Mouse (Mus musculus): Measurements from ENCODE around the gene Pet100. TPM values are rescaled to one million over a fixed set of nuclear protein-coding genes. Genes with fewer than 3 reads are reported as not detected.
A peak's percentile ranks its signal among the peaks of the same experiment; 100 is the strongest.

Gene Pet100
- polyA plus RNA-seq, 1 experiment from 2014 or later: 109 TPM

DNA sequence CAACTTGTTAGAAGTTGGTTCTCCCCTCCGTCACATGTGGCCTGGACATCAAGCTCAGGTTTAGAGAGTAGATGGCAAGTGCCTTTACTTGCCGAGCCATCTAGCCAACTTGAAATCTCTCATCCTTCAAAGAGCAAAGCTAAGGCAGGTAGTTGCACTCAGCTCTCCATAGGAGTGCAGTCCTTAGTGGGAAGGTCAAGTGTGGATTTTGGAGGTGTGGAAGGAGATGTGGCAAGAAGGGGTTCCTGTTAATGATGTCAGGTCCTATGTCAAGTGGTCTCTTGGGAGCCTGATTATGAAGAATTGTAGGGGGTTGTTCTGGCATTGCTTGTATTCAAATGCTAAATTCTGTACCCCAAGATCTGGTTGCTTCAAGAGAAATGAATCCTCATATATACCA is 26.9 kb upstream of the Pet100 start:
- Histone ChIP-seq H3K36me3 (peaks cover 17% of the 10 kb centered on the region), H3K27ac (replicated peaks) (no peak overlapping the region), H3K9ac (replicated peaks) (no peak overlapping the region), H3K27me3 (no peaks in the 10 kb centered on the region), H3K4me1 (no peaks in the 10 kb centered on the region), H3K4me2 (replicated peaks) (no peak overlapping the region), H3K9me3 (no peaks in the 10 kb centered on the region), H3K4me3 (no peak overlapping the region)
- ATAC-seq (ENCODE audit: low FRiP score, low read depth): no peak
- 90% methylated on average over 2 of the region's 2 CpGs for WGBS

DNA sequence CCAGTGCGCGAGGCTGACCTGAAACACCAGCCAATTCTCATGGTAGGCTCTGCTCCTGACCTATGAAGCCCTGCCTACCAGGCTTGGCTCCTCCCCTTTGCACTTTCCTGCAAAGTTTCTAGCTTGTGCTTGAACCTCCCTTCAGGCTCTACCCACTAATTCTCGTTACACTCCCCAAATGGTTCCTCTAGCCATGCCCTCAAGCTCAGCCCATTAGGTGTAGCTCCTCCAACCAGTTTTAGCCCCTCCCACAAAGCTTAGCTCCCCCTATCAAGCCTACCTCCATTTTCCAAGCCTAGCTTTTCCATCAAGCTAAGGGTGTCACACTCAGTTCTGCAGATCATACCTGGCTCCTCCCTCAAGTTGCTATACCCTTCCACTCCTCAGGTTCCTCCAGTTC is 23.3 kb upstream of the Pet100 start:
- Histone ChIP-seq H3K9ac (replicated peaks) (no peak overlapping the region), H3K9me3 (no peaks in the 10 kb centered on the region), H3K36me3 (peaks cover 47% of the 10 kb centered on the region), H3K4me3 (no peak overlapping the region), H3K4me1 (no peaks in the 10 kb centered on the region), H3K27me3 (no peaks in the 10 kb centered on the region), H3K4me2 (replicated peaks) (no peak overlapping the region), H3K27ac (replicated peaks) (no peak overlapping the region)
- WGBS: 87% methylated on average over 3 of the region's 3 CpGs
- no peak for ATAC-seq (ENCODE audit: low FRiP score, low read depth)

DNA sequence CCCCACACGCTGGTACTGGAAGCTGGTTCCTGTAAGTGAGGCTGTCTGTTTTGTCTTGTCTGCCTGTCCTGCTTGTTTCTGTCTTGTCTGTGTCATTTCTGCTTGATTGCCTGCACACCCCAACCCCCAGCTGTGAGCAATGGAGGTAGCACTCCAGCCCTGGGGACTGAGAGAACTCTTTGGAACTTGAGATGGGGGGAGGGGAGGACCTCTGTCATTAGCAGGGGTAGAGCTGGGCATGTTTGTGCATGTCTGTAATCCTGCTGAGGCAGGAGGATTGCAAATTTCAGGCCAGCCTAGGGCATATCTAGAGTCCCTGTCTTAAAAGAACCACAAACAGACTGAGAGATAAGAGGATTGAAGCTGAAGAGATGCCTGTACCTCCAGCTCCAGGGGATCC is 22.1 kb upstream of the Pet100 start:
- Histone ChIP-seq H3K36me3 (peaks cover 59% of the 10 kb centered on the region), H3K9ac (replicated peaks) (no peak overlapping the region), H3K27me3 (no peaks in the 10 kb centered on the region), H3K4me3 (no peak overlapping the region), H3K27ac (replicated peaks) (no peak overlapping the region), H3K4me2 (replicated peaks) (no peak overlapping the region), H3K9me3 (no peaks in the 10 kb centered on the region), H3K4me1 (no peaks in the 10 kb centered on the region)
- ATAC-seq (ENCODE audit: low FRiP score, low read depth): no peak
- 82% methylated on average over 1 of the region's 1 CpGs for WGBS

DNA sequence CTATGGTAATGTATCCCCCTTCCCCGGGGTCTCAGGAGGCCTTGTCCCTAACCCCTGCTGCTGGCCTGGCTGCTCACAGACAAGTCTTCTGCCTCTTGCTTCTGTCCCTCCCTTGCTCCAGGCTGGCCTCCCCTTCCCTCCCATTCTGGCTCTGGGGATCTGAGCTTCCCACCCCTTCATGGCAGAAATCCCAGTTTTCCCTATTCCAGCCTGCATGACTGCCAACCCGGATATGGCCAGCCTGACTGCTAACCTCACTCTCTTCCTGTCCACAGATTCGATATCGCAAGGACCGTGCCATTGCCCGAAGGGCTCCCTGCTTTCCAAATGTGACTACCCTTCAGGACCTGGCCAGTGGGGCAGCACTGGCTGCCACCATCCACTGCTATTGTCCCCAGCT is 20.9 kb upstream of the Pet100 start:
- Histone ChIP-seq H3K9me3 (no peaks in the 10 kb centered on the region), H3K27ac (replicated peaks) (no peak overlapping the region), H3K4me3 (no peak overlapping the region), H3K27me3 (no peaks in the 10 kb centered on the region), H3K4me2 (replicated peaks) (no peak overlapping the region), H3K4me1 (no peaks in the 10 kb centered on the region), H3K9ac (replicated peaks) (no peak overlapping the region), H3K36me3 (peaks cover 69% of the 10 kb centered on the region)
- ATAC-seq (ENCODE audit: low FRiP score, low read depth): no peak
- WGBS: 95% methylated on average over 6 of the region's 6 CpGs

DNA sequence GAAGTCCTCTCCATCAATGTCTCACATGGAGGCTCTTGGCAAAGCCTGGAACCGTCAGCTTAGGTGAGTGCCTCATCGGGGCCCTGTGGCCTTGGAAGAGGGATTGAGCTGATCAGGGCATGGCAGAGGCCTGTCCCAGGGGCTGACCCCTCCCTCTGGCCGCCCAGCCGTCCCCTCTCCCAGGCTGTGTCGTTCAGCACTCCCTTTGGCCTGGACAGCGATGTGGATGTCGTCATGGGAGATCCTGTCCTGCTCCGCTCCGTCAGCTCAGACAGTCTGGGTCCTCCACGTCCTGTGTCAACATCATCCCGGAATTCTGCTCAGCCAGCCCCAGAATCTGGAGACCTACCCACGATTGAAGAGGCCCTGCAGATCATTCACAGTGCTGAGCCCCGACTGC is 17.9 kb upstream of the Pet100 start:
- H3K4me3 ChIP-seq: no peak overlapping the region
- no peak overlapping the region for H3K27ac ChIP-seq (replicated peaks)
- H3K27me3 ChIP-seq: no peaks in the 10 kb centered on the region
- peaks cover 91% of the 10 kb centered on the region for H3K36me3 ChIP-seq
- 76% methylated on average over 13 of the region's 13 CpGs for WGBS
- no peak overlapping the region for H3K9ac ChIP-seq (replicated peaks)
- no peak overlapping the region for H3K4me2 ChIP-seq (replicated peaks)
- H3K4me1 ChIP-seq: no peaks in the 10 kb centered on the region
- ATAC-seq (ENCODE audit: low FRiP score, low read depth): no peak
- no peaks in the 10 kb centered on the region for H3K9me3 ChIP-seq

DNA sequence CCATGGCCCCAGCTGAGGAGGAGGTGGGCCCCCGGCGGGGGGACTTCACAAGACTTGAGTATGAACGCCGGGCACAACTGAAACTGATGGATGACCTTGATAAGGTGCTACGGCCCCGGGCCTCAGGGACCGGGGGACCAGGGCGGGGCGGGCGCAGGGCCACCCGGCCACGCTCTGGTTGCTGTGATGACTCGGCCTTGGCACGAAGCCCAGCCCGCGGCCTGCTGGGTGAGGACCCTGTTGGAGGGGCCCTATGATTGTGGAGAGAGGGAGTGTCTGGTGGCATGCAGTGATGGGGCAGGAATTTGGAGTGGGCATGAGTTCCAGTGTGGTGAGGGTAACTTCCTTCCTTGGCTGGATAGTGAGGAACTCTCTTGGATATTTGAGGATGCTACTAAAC is 14.8 kb upstream of the Pet100 start:
- no peaks in the 10 kb centered on the region for H3K4me1 ChIP-seq
- no peak overlapping the region for H3K4me3 ChIP-seq
- H3K27ac ChIP-seq (replicated peaks): no peak overlapping the region
- WGBS: 98% methylated on average over 16 of the region's 16 CpGs
- H3K4me2 ChIP-seq (replicated peaks): no peak overlapping the region
- peaks cover 97% of the 10 kb centered on the region for H3K36me3 ChIP-seq
- H3K9ac ChIP-seq (replicated peaks): no peak overlapping the region
- ATAC-seq (ENCODE audit: low FRiP score, low read depth): no peak
- H3K9me3 ChIP-seq: no peaks in the 10 kb centered on the region
- H3K27me3 ChIP-seq: no peaks in the 10 kb centered on the region

DNA sequence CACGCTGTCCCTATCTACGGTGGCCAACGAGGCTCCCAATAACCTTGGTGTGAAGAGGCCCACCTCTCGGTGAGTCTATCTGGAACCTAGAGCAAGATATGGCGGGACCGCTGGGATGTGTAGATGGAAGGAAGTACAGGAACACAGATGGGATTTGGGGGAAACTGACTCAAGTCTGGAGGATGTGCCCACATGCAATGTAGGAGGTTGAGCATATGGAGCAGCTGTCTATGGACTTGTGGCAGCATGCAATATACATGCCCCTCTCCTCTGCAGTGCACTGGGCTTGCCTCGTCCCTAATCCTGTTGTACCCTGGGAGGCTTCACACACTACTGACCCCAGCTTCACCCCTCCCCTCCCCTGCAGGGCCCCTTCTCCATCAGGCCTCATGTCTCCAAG is 13.5 kb upstream of the Pet100 start:
- Histone ChIP-seq H3K4me2 (replicated peaks) (no peak overlapping the region), H3K36me3 (peaks cover 97% of the 10 kb centered on the region), H3K4me3 (no peak overlapping the region), H3K27me3 (no peaks in the 10 kb centered on the region), H3K27ac (replicated peaks) (no peak overlapping the region), H3K9ac (replicated peaks) (no peak overlapping the region), H3K9me3 (no peaks in the 10 kb centered on the region), H3K4me1 (no peaks in the 10 kb centered on the region)
- WGBS: 90% methylated on average over 7 of the region's 7 CpGs
- ATAC-seq (ENCODE audit: low FRiP score, low read depth): no peak

DNA sequence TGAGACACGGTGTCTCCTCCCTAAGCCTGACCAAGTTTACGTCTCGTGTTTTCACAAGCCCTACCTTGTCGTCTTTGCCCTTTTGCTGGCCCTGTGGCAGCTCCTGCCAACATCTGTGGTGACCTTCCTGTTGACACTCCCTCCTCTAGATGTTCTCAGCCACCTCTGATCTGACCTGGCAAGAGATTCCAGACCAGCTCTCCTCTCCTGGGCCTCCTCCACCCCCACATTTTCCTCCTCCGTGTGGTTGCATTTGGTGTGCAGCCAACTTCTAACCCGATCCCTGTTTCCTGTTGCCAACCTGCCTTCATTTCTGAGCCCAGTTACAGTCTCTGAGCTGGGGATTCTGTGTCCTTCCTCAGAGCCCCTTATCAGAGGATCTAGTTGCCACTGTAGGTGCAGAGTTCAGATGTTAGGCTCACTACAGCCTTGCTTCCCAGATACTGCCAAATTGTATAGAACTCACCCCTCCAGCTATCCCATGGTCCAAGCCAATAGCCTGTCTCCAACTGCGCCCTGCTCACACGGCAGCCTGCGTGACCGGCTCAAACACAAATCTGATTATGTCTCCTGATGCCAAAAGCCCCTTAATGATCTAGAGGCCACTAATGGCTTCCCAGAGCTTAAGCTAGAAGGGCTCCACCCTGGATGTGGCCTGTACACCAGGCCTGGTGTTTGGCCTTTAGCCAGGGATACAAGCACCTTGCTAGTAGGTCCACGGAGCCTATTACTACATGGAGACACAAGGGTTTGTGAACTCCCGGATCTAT is 12.1 kb upstream of the Pet100 start:
- Histone ChIP-seq H3K4me3 (no peak overlapping the region), H3K27ac (replicated peaks) (no peak overlapping the region), H3K36me3 (peaks cover 97% of the 10 kb centered on the region), H3K9me3 (no peaks in the 10 kb centered on the region), H3K4me2 (replicated peaks) (no peak overlapping the region), H3K9ac (replicated peaks) (no peak overlapping the region), H3K4me1 (no peaks in the 10 kb centered on the region), H3K27me3 (no peaks in the 10 kb centered on the region)
- no peak for ATAC-seq (ENCODE audit: low FRiP score, low read depth)
- WGBS: 89% methylated on average over 12 of the region's 12 CpGs

DNA sequence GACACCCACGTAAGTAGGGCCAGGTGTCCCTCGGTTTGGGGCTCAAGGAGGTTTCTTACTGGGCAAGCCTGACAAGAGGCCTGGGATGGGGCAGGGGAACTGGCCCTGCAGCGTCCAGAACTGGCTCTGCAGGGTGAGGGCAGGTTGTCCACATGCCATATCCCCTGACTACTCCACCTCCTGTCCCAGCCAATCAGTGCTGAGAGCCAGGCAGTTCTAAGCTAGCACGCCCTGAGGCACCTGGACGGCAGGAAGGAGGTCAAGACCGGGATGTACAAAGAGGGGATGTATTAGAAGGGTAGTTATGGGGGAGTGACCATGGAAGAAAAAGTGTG is 11.6 kb upstream of the Pet100 start:
- Histone ChIP-seq H3K9ac (replicated peaks) (no peak overlapping the region), H3K27ac (replicated peaks) (no peak overlapping the region), H3K27me3 (no peaks in the 10 kb centered on the region), H3K4me3 (no peak overlapping the region), H3K4me2 (replicated peaks) (no peak overlapping the region), H3K36me3 (peaks cover 97% of the 10 kb centered on the region), H3K4me1 (no peaks in the 10 kb centered on the region), H3K9me3 (no peaks in the 10 kb centered on the region)
- ATAC-seq (ENCODE audit: low FRiP score, low read depth): no peak
- 91% methylated on average over 6 of the region's 6 CpGs for WGBS

DNA sequence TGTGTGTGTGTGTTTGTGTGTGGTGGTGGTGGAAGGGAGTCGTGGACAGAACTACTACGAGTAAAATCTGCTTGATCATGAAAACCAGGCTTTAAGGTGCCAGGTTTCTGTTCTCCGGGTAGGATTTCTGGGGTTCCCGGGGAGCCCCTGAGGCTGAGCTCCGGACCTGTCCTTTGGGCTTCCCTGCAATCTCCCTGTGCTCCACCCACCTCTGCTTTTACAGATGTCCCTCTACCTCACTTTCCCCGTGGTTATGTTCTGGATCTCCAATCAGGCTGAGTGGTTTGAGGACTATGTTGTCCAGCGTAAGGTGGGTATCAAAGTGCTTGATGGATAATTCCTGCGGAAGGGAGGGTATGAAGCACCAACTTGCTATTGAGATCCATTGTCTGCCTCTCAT is 771 bp downstream of the Pet100 start:
- H3K4me1 ChIP-seq: peaks cover 20% of the 10 kb centered on the region
- no peak; the same call in 1 of the 2 replicates for ATAC-seq (ENCODE audit: low FRiP score, low read depth)
- peak overlapping the region; percentile 64 for H3K4me2 ChIP-seq (replicated peaks)
- 65% methylated on average over 8 of the region's 8 CpGs for WGBS
- H3K9ac ChIP-seq (replicated peaks): peak overlapping the region; percentile 68; the same call in 1 of the 2 replicates
- H3K9me3 ChIP-seq: no peaks in the 10 kb centered on the region
- peaks cover 18% of the 10 kb centered on the region for H3K36me3 ChIP-seq
- peak overlapping the region; percentile 91 for H3K4me3 ChIP-seq
- no peak overlapping the region for H3K27ac ChIP-seq (replicated peaks)
- H3K27me3 ChIP-seq: no peaks in the 10 kb centered on the region

DNA sequence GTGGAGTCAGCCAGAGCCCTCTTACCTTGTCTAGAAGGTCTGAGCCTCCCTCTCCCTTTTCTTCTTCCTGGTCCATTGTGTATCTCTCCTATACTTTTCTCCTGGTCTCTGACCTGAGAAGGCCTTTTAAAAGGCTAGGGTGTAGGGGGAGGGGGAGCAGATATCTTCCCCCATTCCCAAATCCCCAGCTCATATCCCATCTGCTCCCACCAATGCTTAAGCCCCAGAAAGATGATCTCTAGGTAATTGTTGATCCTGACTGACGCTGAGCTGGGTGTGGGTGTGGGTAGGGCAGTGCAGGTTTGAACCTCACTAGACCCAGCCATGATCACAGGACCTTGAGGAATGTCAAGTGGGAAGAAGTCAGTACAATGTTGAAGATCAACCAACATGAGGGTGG is 4.1 kb downstream of the Pet100 start, which contains the start of gene Pcp2:
Pcp2 (minus strand) TSS at position 101 of the 400 bp plus-strand sequence.
- Histone ChIP-seq H3K4me2 (replicated peaks) (no peak within 1 kb of the TSS), H3K36me3 (no peaks in the 10 kb centered on the region), H3K4me3 (no peak within 1 kb of the TSS), H3K9me3 (no peaks in the 10 kb centered on the region), H3K27me3 (peaks cover 15% of the 10 kb centered on the region; the same call in 1 of the 2 replicates), H3K4me1 (peaks cover 10% of the 10 kb centered on the region), H3K9ac (replicated peaks) (no peak within 1 kb of the TSS), H3K27ac (replicated peaks) (no peak within 1 kb of the TSS)
- 77% methylated on average over 1 of the region's 1 CpGs for WGBS
- no peak for ATAC-seq (ENCODE audit: low FRiP score, low read depth)

DNA sequence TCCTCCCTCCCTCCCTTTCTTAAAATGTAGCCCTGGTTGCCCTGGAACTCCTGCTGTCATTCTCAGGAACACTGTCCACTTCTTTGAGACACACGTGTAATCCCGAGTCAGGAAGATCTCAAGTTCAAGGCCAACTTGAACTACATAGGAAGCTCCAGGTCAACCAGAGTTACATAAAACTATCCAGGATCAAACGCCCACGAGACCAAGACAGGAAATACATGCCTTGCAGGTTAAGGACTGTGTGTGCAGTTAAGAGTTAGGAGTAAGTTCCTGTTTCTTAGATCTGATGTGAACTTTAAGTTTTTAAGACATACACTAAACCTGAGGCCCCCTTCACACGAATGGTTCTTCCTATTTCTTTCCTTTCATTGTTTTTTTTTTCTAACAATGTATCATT is 5.6 kb downstream of the Pet100 start:
- no peak overlapping the region for H3K27ac ChIP-seq (replicated peaks)
- no peaks in the 10 kb centered on the region for H3K36me3 ChIP-seq
- H3K4me2 ChIP-seq (replicated peaks): no peak overlapping the region
- peaks cover 25% of the 10 kb centered on the region for H3K27me3 ChIP-seq
- peaks cover 14% of the 10 kb centered on the region for H3K4me1 ChIP-seq
- 66% methylated on average over 5 of the region's 5 CpGs for WGBS
- no peak overlapping the region for H3K9ac ChIP-seq (replicated peaks)
- H3K9me3 ChIP-seq: no peaks in the 10 kb centered on the region
- no peak for ATAC-seq (ENCODE audit: low FRiP score, low read depth)
- H3K4me3 ChIP-seq: no peak overlapping the region

DNA sequence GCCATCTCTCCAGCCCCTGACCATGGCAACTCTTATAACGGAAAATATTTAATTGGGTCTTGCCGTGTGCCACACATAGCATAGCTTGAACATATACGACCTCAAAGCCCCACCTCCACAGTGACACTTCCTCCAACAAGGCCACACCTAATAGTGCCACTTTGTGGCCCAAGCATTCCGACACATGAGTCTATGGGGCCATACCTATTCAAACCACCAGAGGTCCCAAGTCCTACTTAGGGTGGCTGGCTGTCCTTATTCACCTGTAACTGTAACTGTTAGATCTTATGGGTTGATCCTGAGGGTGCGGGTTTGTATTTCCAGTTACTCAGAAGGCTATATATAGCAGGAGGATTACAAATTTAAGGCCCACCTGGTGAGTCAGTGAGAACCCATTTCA is 6.7 kb downstream of the Pet100 start:
- Histone ChIP-seq H3K9ac (replicated peaks) (no peak overlapping the region), H3K4me3 (no peak overlapping the region), H3K27ac (replicated peaks) (no peak overlapping the region), H3K4me1 (peaks cover 9% of the 10 kb centered on the region; the same call in 1 of the 2 replicates), H3K4me2 (replicated peaks) (no peak overlapping the region), H3K9me3 (no peaks in the 10 kb centered on the region), H3K27me3 (peaks cover 25% of the 10 kb centered on the region), H3K36me3 (no peaks in the 10 kb centered on the region)
- ATAC-seq (ENCODE audit: low FRiP score, low read depth): no peak
- WGBS: 37% methylated on average over 5 of the region's 5 CpGs

Data from midbrain, embryonic 12.5 days (tissue).